Mouse (Mus musculus): ENCODE measurements at regions not wholly inside any gene's neighbourhood (a gene's known extent, or its start where the extent isn't known, plus 50 kb on each side); places are given as distances from the start of the nearest gene placed in this dataset.

DNA sequence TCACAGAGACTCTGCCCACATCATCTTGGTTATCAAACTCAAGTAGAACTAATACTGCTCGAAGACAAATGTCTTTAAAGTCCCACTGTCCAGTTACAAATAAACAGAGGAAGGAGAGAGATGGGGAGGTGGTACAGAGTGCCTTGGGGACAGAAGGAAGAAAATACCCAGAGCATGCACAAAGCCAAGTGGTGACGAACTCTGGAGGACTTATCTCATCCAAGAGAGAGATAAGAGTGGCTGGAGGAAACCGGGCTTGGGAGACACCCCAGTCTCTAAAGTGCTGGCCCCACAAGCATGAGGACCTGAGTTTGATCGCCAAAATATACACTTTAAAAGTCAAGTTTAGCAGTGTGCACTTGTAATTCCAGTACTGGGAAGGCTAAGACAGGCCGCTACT, 273.3 kb upstream of the Zfp637 start:
- H3K27ac ChIP-seq (ENCODE audit: insufficient read depth, low read depth): no peak overlapping the region
- H3K9ac ChIP-seq (ENCODE audit: insufficient read depth, low read depth): no peak overlapping the region
- peaks cover 81% of the 10 kb centered on the region for H3K27me3 ChIP-seq (replicated peaks)
- in situ Hi-C loops (cut with MboI; ENCODE audit: low pct_ligation_motif_present, low pct_unique_long_range_greater_than_20kb, low sequenced_read_pairs) (no loop called here), dilution Hi-C loops (cut with MboI; ENCODE audit: extremely low pct_ligation_motif_present, extremely low pct_unique_long_range_greater_than_20kb, low sequenced_read_pairs) (no loop called here)
- H3K4me1 ChIP-seq (ENCODE audit: control insufficient read depth in 1 of 2, insufficient read depth in 2 of 2): no peaks in the 10 kb centered on the region
- TF ChIP-seq CHD1 (IDR thresholded peaks at IDR 0.05; ENCODE audit: low read depth, low read length) (no peak), IRF4 (IDR thresholded peaks at IDR 0.05; ENCODE audit: low read depth, low read length) (no peak), SMC3 (IDR thresholded peaks at IDR 0.05; ENCODE audit: low read depth, low read length) (no peak), TBP (conservative IDR thresholded peaks at IDR 0.05; ENCODE audit: low read depth, low read length) (no peak), TCF12 (IDR thresholded peaks at IDR 0.05; ENCODE audit: low read depth, low read length) (no peak), KAT2A (IDR thresholded peaks at IDR 0.05; ENCODE audit: insufficient replicate concordance, low read length) (no peak), HCFC1 (IDR thresholded peaks at IDR 0.05; ENCODE audit: low read depth, low read length) (no peak), GABPA (IDR thresholded peaks at IDR 0.05; ENCODE audit: insufficient replicate concordance, low read depth, low read length) (no peak), MAFK (IDR thresholded peaks at IDR 0.05; ENCODE audit: insufficient replicate concordance, low read length) (no peak), JUN (IDR thresholded peaks at IDR 0.05; ENCODE audit: insufficient read depth, low read depth, low read length) (no peak), CTCF (conservative IDR thresholded peaks at IDR 0.05 in 1 of 2, IDR thresholded peaks at IDR 0.05 in 1 of 2; ENCODE audit: low read depth in 2 of 2, low read length in 2 of 2) (no peak), POLR2A (IDR thresholded peaks at IDR 0.05; ENCODE audit: low read depth, low read length) (no peak), RCOR1 (conservative IDR thresholded peaks at IDR 0.05; ENCODE audit: low read depth, low read length) (no peak), NRF1 (IDR thresholded peaks at IDR 0.05; ENCODE audit: low read depth, low read length) (no peak), ETS1 (conservative IDR thresholded peaks at IDR 0.05; ENCODE audit: low read depth, low read length) (no peak), CHD2 (IDR thresholded peaks at IDR 0.05; ENCODE audit: low read length) (no peak), BHLHE40 (IDR thresholded peaks at IDR 0.05; ENCODE audit: low read depth, low read length) (no peak), RAD21 (IDR thresholded peaks at IDR 0.05; ENCODE audit: low read depth, low read length) (no peak), MAX (IDR thresholded peaks at IDR 0.05; ENCODE audit: low read length) (no peak), NELFE (IDR thresholded peaks at IDR 0.05; ENCODE audit: low read depth, low read length) (no peak)
- no peaks in the 10 kb centered on the region for H3K79me2 ChIP-seq (replicated peaks; ENCODE audit: control insufficient read depth, extremely low read depth, insufficient read depth, poor library complexity, severe bottlenecking)
- H3K36me3 ChIP-seq (replicated peaks in 1 of 2; ENCODE audit: control insufficient read depth in 1 of 2, insufficient read depth in 1 of 2, low read length in 1 of 2): no peaks in the 10 kb centered on the region
- H3K9me3 ChIP-seq (replicated peaks; ENCODE audit: low read length): no peaks in the 10 kb centered on the region
- H3K4me3 ChIP-seq (replicated peaks in 1 of 3; ENCODE audit: low read depth in 2 of 3, low read length in 2 of 3, poor library complexity in 1 of 3): no peak overlapping the region
- no peak overlapping the region for H3K4me2 ChIP-seq (ENCODE audit: insufficient read depth, low read depth, poor library complexity, severe bottlenecking)
- no peak for DNase-seq (ENCODE audit: extremely low read depth)

GRCm38 (mm10) chr6:117569576-117570326, 271.2 kb upstream of the Zfp637 start:
- H3K4me2 ChIP-seq (ENCODE audit: insufficient read depth, low read depth, poor library complexity, severe bottlenecking): no peak overlapping the region

More at GRCm38 (mm10) chr6:117569576-117570326, 271.2 kb upstream of the Zfp637 start:
- Histone ChIP-seq H3K9me3 (replicated peaks; ENCODE audit: low read length) (no peaks in the 10 kb centered on the region), H3K4me3 (replicated peaks in 1 of 3; ENCODE audit: low read depth in 2 of 3, low read length in 2 of 3, poor library complexity in 1 of 3) (no peak overlapping the region), H3K79me2 (replicated peaks; ENCODE audit: control insufficient read depth, extremely low read depth, insufficient read depth, poor library complexity, severe bottlenecking) (no peaks in the 10 kb centered on the region), H3K4me1 (ENCODE audit: control insufficient read depth in 1 of 2, insufficient read depth in 2 of 2) (no peaks in the 10 kb centered on the region), H3K36me3 (replicated peaks in 1 of 2; ENCODE audit: control insufficient read depth in 1 of 2, insufficient read depth in 1 of 2, low read length in 1 of 2) (no peaks in the 10 kb centered on the region), H3K27me3 (replicated peaks) (peaks cover 82% of the 10 kb centered on the region), H3K27ac (ENCODE audit: insufficient read depth, low read depth) (no peak overlapping the region), H3K9ac (ENCODE audit: insufficient read depth, low read depth) (no peak overlapping the region)
- in situ Hi-C loops (cut with MboI; ENCODE audit: low pct_ligation_motif_present, low pct_unique_long_range_greater_than_20kb, low sequenced_read_pairs): no loop called here
- no peak for DNase-seq (ENCODE audit: extremely low read depth)
- dilution Hi-C loops (cut with MboI; ENCODE audit: extremely low pct_ligation_motif_present, extremely low pct_unique_long_range_greater_than_20kb, low sequenced_read_pairs): no loop called here
- no peak for TF ChIP-seq JUN (IDR thresholded peaks at IDR 0.05; ENCODE audit: insufficient read depth, low read depth, low read length)
- TF ChIP-seq SMC3 (IDR thresholded peaks at IDR 0.05; ENCODE audit: low read depth, low read length): no peak
- no peak for TF ChIP-seq ZNF384 (IDR thresholded peaks at IDR 0.05; ENCODE audit: low read depth, low read length)
- no peak for TF ChIP-seq MAX (IDR thresholded peaks at IDR 0.05; ENCODE audit: low read length)
- TF ChIP-seq MAZ (IDR thresholded peaks at IDR 0.05; ENCODE audit: low read depth, low read length): no peak
- TF ChIP-seq UBTF (IDR thresholded peaks at IDR 0.05; ENCODE audit: low read depth, low read length): no peak
